Mouse (Mus musculus) heart, adult 2 months (tissue): ENCODE data around the gene Cnksr3. TPM values are rescaled to one million over a fixed set of nuclear protein-coding genes. Genes with fewer than 3 reads are reported as not detected.

Experiments
- DNase-seq, 2 experiments: peaks; one replicate each; pipeline ENCODE4 v3.0.0; 2021
- H3K27ac ChIP-seq: fragments of 200-600 bp; 2 replicates; pipeline ENCODE4 v1.8.1; 2022
- H3K27me3 ChIP-seq: fragments of 200-500 bp; 2 replicates; pipeline ENCODE4 v1.6.1; 2012; ENCODE audit warnings: mild to moderate bottlenecking, low read length, inconsistent platforms, mixed read lengths; ENCODE audit not compliant: control insufficient read depth, insufficient read depth
- H3K36me3 ChIP-seq: fragments of 200-500 bp; 2 replicates; pipeline ENCODE4 v1.6.1; 2012; ENCODE audit warnings: low read length, inconsistent platforms; ENCODE audit not compliant: control insufficient read depth, insufficient read depth
- H3K4me1 ChIP-seq: fragments of 200-500 bp; 2 replicates; pipeline ENCODE4 v1.6.1; 2011; ENCODE audit warnings: low read length; ENCODE audit not compliant: control insufficient read depth, insufficient read depth
- H3K4me3 ChIP-seq: fragments of 200-600 bp; 2 replicates; pipeline ENCODE4 v1.8.1; 2022
- H3K79me2 ChIP-seq: fragments of 200-500 bp; replicated peaks from 2 replicates; pipeline ENCODE4 v1.6.1; 2012; ENCODE audit warnings: mild to moderate bottlenecking, inconsistent platforms, low read length, moderate library complexity, mixed read lengths; ENCODE audit not compliant: control insufficient read depth, insufficient read depth
- H3K9ac ChIP-seq: fragments of 200-500 bp; 2 replicates; pipeline ENCODE4 v1.6.1; 2012; ENCODE audit warnings: low read depth, mild to moderate bottlenecking, control low read depth, inconsistent platforms, low read length, mixed read lengths
- CTCF ChIP-seq: fragments of 200-600 bp; IDR thresholded peaks from 2 replicates; pipeline ENCODE4 v1.8.1; 2022; ENCODE audit warnings: antibody characterized with exemption, mild to moderate bottlenecking, moderate library complexity
- EP300 ChIP-seq: fragments of 200-500 bp; IDR thresholded peaks from 2 replicates; pipeline ENCODE4 v1.6.1; 2011; ENCODE audit warnings: low read depth, low read length, control low read depth; ENCODE audit not compliant: insufficient read depth
- POLR2A ChIP-seq: fragments of 200-500 bp; IDR thresholded peaks from 2 replicates; pipeline ENCODE4 v1.6.1; 2011; ENCODE audit warnings: mild to moderate bottlenecking, low read depth, low read length, control low read depth; ENCODE audit not compliant: insufficient read depth
- WGBS: fragments of 180-500 bp; shearing (Covaris S2); methylation state at CpG from one replicate; pipeline ENCODE4 v1.1.7; 2018; 5-methylcytosine and 5-hydroxymethylcytosine counted together
- intact Hi-C: fragments of 180-260 bp; cut with DNase I; formaldehyde crosslinking; loops from one replicate; pipeline ENCODE4 v1.15.1; 2025
- polyA plus RNA-seq: library from polyadenylated mRNA; depleted of rRNA; stranded (reverse); fragments of >200 nt; gene quantifications from 2 replicates; pipeline ENCODE4 v1.2.3, GENCODE M21; 2012
- total RNA-seq, 2 experiments: library from RNA; stranded (reverse); gene quantifications; 2 replicates each; pipeline ENCODE4 v1.2.3; 2021

The Cnksr3 gene
- total and polyA plus RNA-seq, 3 experiments = 10.4 to 28.3 (median 22.2) TPM

GRCm38 (mm10) chr10:7191721-7192413 lies 20.2 kb downstream of the Cnksr3 start:
- intact Hi-C loops = no loop called here
- TF ChIP-seq CTCF = no peak
- TF ChIP-seq EP300 = no peak
- no peak for TF ChIP-seq POLR2A
- no peak for DNase-seq
- Histone ChIP-seq H3K27me3 (no peaks in the 10 kb centered on the region), H3K36me3 (no peaks in the 10 kb centered on the region), H3K9ac (no peak overlapping the region), H3K27ac (no peak overlapping the region), H3K4me1 (peaks cover 14% of the 10 kb centered on the region), H3K79me2 (peaks cover 12% of the 10 kb centered on the region), H3K4me3 (no peak overlapping the region)
- 80% methylated on average over 9 of the region's 9 CpGs for WGBS

DNA sequence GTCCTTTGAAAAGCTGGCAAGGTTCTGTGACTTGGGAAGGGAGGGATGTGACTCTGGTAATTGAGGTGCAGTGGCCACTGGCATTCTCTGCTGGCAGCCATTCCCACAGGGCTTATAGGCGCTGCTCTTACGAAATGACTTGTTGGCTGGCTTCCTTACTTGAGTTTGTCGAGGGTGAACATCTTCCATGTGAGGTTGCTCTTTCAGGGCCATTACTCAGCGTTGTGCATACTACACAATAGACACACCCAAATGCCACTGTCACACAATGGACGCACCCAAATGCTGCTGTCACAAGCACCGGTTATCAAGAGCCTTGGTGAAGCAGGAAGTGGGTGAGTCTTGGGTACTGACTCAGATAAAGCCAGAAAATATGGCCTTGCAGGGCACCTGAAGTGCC lies 22.8 kb downstream of the Cnksr3 start:
- Histone ChIP-seq H3K9ac (no peak overlapping the region), H3K79me2 (peaks cover 9% of the 10 kb centered on the region), H3K36me3 (no peaks in the 10 kb centered on the region), H3K4me3 (no peak overlapping the region), H3K4me1 (peaks cover 18% of the 10 kb centered on the region), H3K27ac (no peak overlapping the region), H3K27me3 (no peaks in the 10 kb centered on the region)
- TF ChIP-seq EP300 = no peak
- intact Hi-C loops = no loop called here
- DNase-seq = peak in 1 of 2 experiments; percentile 27
- WGBS = 45% methylated on average over 6 of the region's 6 CpGs

- no peaks in the 10 kb centered on the region for H3K36me3 ChIP-seq
- H3K9ac ChIP-seq = no peak overlapping the region
- DNase-seq = peak in 1 of 2 experiments; percentile 35
- TF ChIP-seq POLR2A (no peak), EP300 (peak; percentile 30; the same call in 1 of the 2 replicates)
- H3K27me3 ChIP-seq = no peaks in the 10 kb centered on the region
- 25% methylated on average over 7 of the region's 7 CpGs for WGBS
- H3K4me1 ChIP-seq = peaks cover 19% of the 10 kb centered on the region
- intact Hi-C loops = no loop called here
- H3K4me3 ChIP-seq = no peak overlapping the region
- H3K79me2 ChIP-seq = peaks cover 7% of the 10 kb centered on the region
- H3K27ac ChIP-seq = no peak overlapping the region
Measured at GRCm38 (mm10) chr10:7187881-7188280, 24.2 kb downstream of the Cnksr3 start.

GRCm38 (mm10) chr10:7186992-7187391 lies 25.0 kb downstream of the Cnksr3 start:
- H3K4me1 ChIP-seq = peaks cover 27% of the 10 kb centered on the region
- no peak overlapping the region for H3K27ac ChIP-seq
- no peak overlapping the region for H3K9ac ChIP-seq
- no peak for DNase-seq
- TF ChIP-seq EP300 (no peak), POLR2A (no peak), CTCF (no peak)
- H3K79me2 ChIP-seq = peaks cover 5% of the 10 kb centered on the region
- no peak overlapping the region for H3K4me3 ChIP-seq
- WGBS = 92% methylated on average over 5 of the region's 5 CpGs
- H3K36me3 ChIP-seq = no peaks in the 10 kb centered on the region
- no peaks in the 10 kb centered on the region for H3K27me3 ChIP-seq
- intact Hi-C loops = no loop called here

DNA sequence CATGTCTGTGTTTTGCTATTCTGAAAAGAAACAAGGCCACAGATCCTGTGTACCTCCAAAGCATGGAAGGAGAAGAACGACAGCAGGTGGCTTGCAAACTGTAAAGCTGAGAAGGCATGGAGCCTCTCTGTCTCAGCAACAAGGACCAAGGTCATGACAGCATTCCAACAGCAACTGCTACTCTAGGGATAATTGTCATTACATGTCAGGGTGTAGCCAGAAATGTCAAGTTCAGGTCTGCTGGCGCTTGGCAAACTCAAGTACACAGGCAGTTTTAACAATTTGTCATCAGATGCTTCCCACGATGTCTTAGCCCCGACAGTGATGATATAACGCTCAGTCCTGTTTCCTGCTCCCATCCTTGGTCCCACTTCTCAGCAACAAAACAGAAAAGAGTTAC lies 26.0 kb downstream of the Cnksr3 start:
- peaks cover 5% of the 10 kb centered on the region for H3K79me2 ChIP-seq
- no peak overlapping the region for H3K9ac ChIP-seq
- H3K36me3 ChIP-seq = no peaks in the 10 kb centered on the region
- peaks cover 29% of the 10 kb centered on the region for H3K4me1 ChIP-seq
- no peak for DNase-seq
- 68% methylated on average over 5 of the region's 5 CpGs for WGBS
- H3K27ac ChIP-seq = no peak overlapping the region
- no peaks in the 10 kb centered on the region for H3K27me3 ChIP-seq
- no peak overlapping the region for H3K4me3 ChIP-seq
- intact Hi-C loops = no loop called here
- TF ChIP-seq CTCF = no peak
- TF ChIP-seq POLR2A = no peak
- TF ChIP-seq EP300 = no peak

GRCm38 (mm10) chr10:7183171-7183631 lies 28.8 kb downstream of the Cnksr3 start:
- H3K4me1 ChIP-seq = peaks cover 21% of the 10 kb centered on the region
- H3K79me2 ChIP-seq = peaks cover 4% of the 10 kb centered on the region
- no peaks in the 10 kb centered on the region for H3K27me3 ChIP-seq
- no peak overlapping the region for H3K9ac ChIP-seq
- intact Hi-C loops = no loop called here
- no peak overlapping the region for H3K4me3 ChIP-seq
- TF ChIP-seq CTCF = no peak
- TF ChIP-seq POLR2A = no peak
- TF ChIP-seq EP300 = no peak
- H3K27ac ChIP-seq = peak overlapping the region; percentile 60; the same call in 1 of the 2 replicates
- no peak for DNase-seq
- 29% methylated on average over 6 of the region's 6 CpGs for WGBS
- no peaks in the 10 kb centered on the region for H3K36me3 ChIP-seq
